Mouse (Mus musculus) kidney, embryonic 16.5 days (tissue): Measurements from ENCODE around the gene Fam177a. TPM values are rescaled to one million over a fixed set of nuclear protein-coding genes. Genes with fewer than 3 reads are reported as not detected.
"Not testable (repeated sequence)": the region's sequence is repeated elsewhere in the genome, so short reads cannot be mapped to it uniquely, and the experiment has no call there.

Experiments
- ATAC-seq: fragments of 200-750 bp; cut with Nextera tagmentation; 2 replicates; pipeline ENCODE4 v1.8.0; 2017; ENCODE audit warnings: moderate TSS enrichment; ENCODE audit not compliant: low FRiP score, low TSS enrichment
- H3K27ac ChIP-seq: fragments of 300-500 bp; sonication (generic); 2 replicates; pipeline ENCODE4 v1.5.1; 2014; ENCODE audit warnings: low read length
- H3K27me3 ChIP-seq: fragments of 300-500 bp; sonication (generic); 2 replicates; pipeline ENCODE4 v1.6.1; 2014; ENCODE audit warnings: low read length, control low read depth, mixed read lengths; ENCODE audit not compliant: insufficient read depth
- H3K36me3 ChIP-seq: fragments of 300-500 bp; sonication (generic); 2 replicates; pipeline ENCODE4 v1.6.1; 2014; ENCODE audit warnings: low read length, control low read depth, mixed read lengths; ENCODE audit not compliant: insufficient read depth
- H3K4me1 ChIP-seq: fragments of 300-500 bp; sonication (generic); 2 replicates; pipeline ENCODE4 v1.6.1; 2014; ENCODE audit warnings: low read length, control low read depth, mixed read lengths; ENCODE audit not compliant: insufficient read depth
- H3K4me2 ChIP-seq: fragments of 300-500 bp; sonication (generic); replicated peaks from 2 replicates; pipeline ENCODE4 v1.6.1; 2014; ENCODE audit warnings: low read depth, low read length
- H3K4me3 ChIP-seq: fragments of 300-500 bp; sonication (generic); 2 replicates; pipeline ENCODE4 v1.5.1; 2014; ENCODE audit warnings: mild to moderate bottlenecking, low read length
- H3K9ac ChIP-seq: fragments of 300-500 bp; sonication (generic); replicated peaks from 2 replicates; pipeline ENCODE4 v1.6.1; 2014; ENCODE audit warnings: low read length
- H3K9me3 ChIP-seq: fragments of 300-500 bp; sonication (generic); 2 replicates; pipeline ENCODE4 v1.6.1; 2016; ENCODE audit warnings: low read length, control low read depth
- WGBS: fragments of 180-500 bp; shearing (Covaris S2); extraction: QIAGEN DNeasy Blood & Tissue Kit; methylation state at CpG from one replicate; pipeline ENCODE4 v1.1.7; 2014; 5-methylcytosine and 5-hydroxymethylcytosine counted together
- polyA plus RNA-seq: library from polyadenylated mRNA; unstranded; fragments of >200 nt; fragmentation: Nextera tagmentation; extraction: Ambion mirVana; gene quantifications from 2 replicates; pipeline ENCODE4 v1.2.1, GENCODE M21; 2015

Gene Fam177a
- 11.7 and 13.5 TPM in 2 replicates for polyA plus RNA-seq

GRCm38 (mm10) chr12:55124242-55124641 is at the start of gene Fam177a:
Gene Fam177a (plus strand): TSS chr12:55124469.
- not testable (repeated sequence) for H3K27ac ChIP-seq, H3K36me3 ChIP-seq, H3K4me3 ChIP-seq, H3K27me3 ChIP-seq, H3K4me1 ChIP-seq, H3K9me3 ChIP-seq, H3K4me2 ChIP-seq, H3K9ac ChIP-seq
- WGBS, result no CpG with 5 or more reads among the region's 40 CpGs
- peak; percentile 97 for ATAC-seq

- Histone ChIP-seq H3K9me3 (no peaks in the 10 kb centered on the region), H3K4me1 (peaks cover 5% of the 10 kb centered on the region; the same call in 1 of the 2 replicates), H3K9ac (no peak overlapping the region), H3K36me3 (no peaks in the 10 kb centered on the region), H3K27ac (no peak overlapping the region), H3K4me3 (no peak overlapping the region), H3K27me3 (no peaks in the 10 kb centered on the region), H3K4me2 (no peak overlapping the region)
- ATAC-seq, result no peak
- 91% methylated on average over 2 of the region's 2 CpGs for WGBS
These were observed 49.0 kb upstream of the Fam177a start for GRCm38 (mm10) chr12:55075296-55075695.

DNA sequence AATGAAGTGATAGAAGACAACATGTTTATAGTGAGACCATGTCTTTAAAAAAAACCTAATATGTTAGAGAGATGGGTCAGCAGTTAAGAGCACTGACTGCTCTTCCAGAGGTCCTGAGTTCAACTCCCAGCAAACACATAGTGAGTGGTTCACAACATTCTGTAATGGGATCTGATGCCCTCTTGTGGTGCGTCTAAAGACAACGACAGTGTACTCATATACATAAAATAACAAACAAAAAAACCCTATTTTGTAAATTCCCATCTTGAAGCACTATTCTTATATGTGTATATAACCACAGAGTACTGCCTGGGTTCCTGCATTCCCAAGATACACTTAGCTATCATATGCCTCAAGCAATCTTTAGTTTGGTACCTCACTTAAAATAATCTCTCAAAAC is 45.6 kb upstream of the Fam177a start:
- not testable (repeated sequence) for H3K36me3 ChIP-seq, H3K4me1 ChIP-seq, H3K9ac ChIP-seq, H3K4me2 ChIP-seq, H3K27me3 ChIP-seq, H3K27ac ChIP-seq, ATAC-seq, H3K9me3 ChIP-seq, H3K4me3 ChIP-seq
- WGBS, result 54% methylated on average over 2 of the region's 2 CpGs

GRCm38 (mm10) chr12:55079726-55080600 is 44.3 kb upstream of the Fam177a start, which contains the start of the genes 2700097O09Rik and Srp54a:
Gene 2700097O09Rik (minus strand): TSS chr12:55080110.
Gene Srp54a (plus strand): TSS chr12:55080262.
- H3K4me1 ChIP-seq, H3K36me3 ChIP-seq, H3K9me3 ChIP-seq, H3K27me3 ChIP-seq: not testable (repeated sequence)
- Histone ChIP-seq H3K4me2 (peak within 1 kb of the TSS; percentile 57), H3K9ac (peak within 1 kb of the TSS; percentile 74), H3K27ac (peak within 1 kb of the TSS; percentile 91), H3K4me3 (peak within 1 kb of the TSS; percentile 66)
- ATAC-seq, result peak; percentile 98
- under 1% methylated on average over 57 of the region's 60 CpGs for WGBS

- Histone ChIP-seq H3K27ac (peak overlapping the region; percentile 91), H3K9ac (peak overlapping the region; percentile 74), H3K4me3 (peak overlapping the region; percentile 66), H3K4me2 (peak overlapping the region; percentile 42)
- peak; percentile 57; the same call in 1 of the 2 replicates for ATAC-seq
- WGBS, result under 1% methylated on average over 25 of the region's 25 CpGs
- not testable (repeated sequence) for H3K36me3 ChIP-seq, H3K9me3 ChIP-seq, H3K27me3 ChIP-seq, H3K4me1 ChIP-seq
These were observed 43.7 kb upstream of the Fam177a start for GRCm38 (mm10) chr12:55080601-55080942.

DNA sequence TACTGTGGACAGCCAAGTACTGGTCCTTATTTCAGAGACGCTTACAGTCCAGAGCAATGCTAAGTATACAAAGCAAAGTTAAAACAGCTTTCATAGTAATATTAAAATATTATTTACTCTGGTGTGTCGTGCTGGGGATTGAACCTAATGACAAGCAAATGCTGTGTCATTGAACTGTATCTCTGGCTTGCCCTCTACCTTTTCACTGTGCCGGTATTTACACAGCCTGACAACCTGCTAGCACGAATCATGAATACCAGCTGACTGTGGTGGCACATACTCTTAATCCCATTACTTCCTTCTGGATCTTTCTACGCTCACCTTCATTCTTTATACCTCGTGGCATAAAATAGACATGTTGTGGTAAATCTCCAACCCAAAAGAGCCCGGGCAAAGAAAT is 32.1 kb upstream of the Fam177a start:
- ATAC-seq, result not testable (repeated sequence)
- 95% methylated on average over 1 of the region's 7 CpGs for WGBS

DNA sequence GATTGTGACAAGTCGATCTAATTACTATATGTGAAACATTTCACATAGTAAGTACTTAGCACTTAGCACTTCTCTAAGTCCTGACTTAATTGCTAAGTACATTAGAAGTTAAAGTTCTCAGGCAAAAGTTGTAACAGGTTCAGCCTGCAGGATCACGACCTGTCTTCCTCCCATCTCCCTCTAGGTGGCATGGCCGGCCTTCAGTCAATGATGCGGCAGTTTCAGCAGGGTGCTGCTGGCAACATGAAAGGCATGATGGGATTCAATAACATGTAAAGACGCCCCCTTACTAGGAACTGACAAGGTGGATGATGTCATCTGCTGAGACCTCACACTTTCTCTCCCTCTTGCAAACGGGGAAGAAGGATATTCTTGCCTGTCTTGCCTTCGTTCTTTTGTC is 11.7 kb upstream of the Fam177a start:
- H3K4me1 ChIP-seq, H3K36me3 ChIP-seq, H3K9me3 ChIP-seq, H3K27me3 ChIP-seq, H3K27ac ChIP-seq, ATAC-seq, H3K4me3 ChIP-seq, H3K4me2 ChIP-seq, H3K9ac ChIP-seq: not testable (repeated sequence)
- WGBS, result no CpG with 5 or more reads among the region's 7 CpGs

More for the DNA sequence above, 32.1 kb upstream of the Fam177a start:
- H3K36me3 ChIP-seq, H3K4me3 ChIP-seq, H3K9me3 ChIP-seq, H3K27ac ChIP-seq, H3K9ac ChIP-seq, H3K4me1 ChIP-seq, H3K27me3 ChIP-seq, H3K4me2 ChIP-seq: not testable (repeated sequence)

GRCm38 (mm10) chr12:55124731-55125130 is 462 bp downstream of the Fam177a start:
- no CpG with 5 or more reads among the region's 18 CpGs for WGBS
- H3K9ac ChIP-seq, H3K27ac ChIP-seq: not testable (repeated sequence)

DNA sequence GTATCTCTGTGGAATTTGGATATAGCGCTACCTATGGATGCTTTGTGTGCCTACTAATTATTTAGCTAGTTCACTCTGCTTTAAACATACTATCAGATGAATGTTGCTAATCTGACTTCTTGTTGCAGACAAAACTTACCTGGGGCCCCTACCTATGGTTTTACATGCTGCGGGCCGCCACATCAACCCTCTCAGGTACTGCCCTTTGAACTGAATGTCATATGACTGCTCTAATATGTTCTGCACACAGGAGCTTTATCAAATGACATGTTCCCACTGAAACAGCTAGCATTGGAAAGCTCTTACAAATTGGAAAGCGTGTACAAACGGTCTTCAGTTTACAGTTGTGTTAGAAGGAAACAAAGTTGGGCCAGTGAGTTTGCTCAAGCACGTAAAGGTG is 11.3 kb downstream of the Fam177a start:
- H3K4me1 ChIP-seq, H3K27me3 ChIP-seq, H3K9me3 ChIP-seq, H3K4me3 ChIP-seq, ATAC-seq, H3K36me3 ChIP-seq, H3K4me2 ChIP-seq, H3K27ac ChIP-seq, H3K9ac ChIP-seq: not testable (repeated sequence)
- WGBS, result no CpG with 5 or more reads among the region's 6 CpGs

More at GRCm38 (mm10) chr12:55124731-55125130, 462 bp downstream of the Fam177a start:
- H3K4me3 ChIP-seq, H3K36me3 ChIP-seq, H3K4me1 ChIP-seq, H3K4me2 ChIP-seq, H3K9me3 ChIP-seq, H3K27me3 ChIP-seq: not testable (repeated sequence)
- ATAC-seq, result peak; percentile 60

- not testable (repeated sequence) for H3K36me3 ChIP-seq, H3K4me2 ChIP-seq, H3K4me3 ChIP-seq, H3K27ac ChIP-seq, H3K9me3 ChIP-seq, H3K9ac ChIP-seq, H3K27me3 ChIP-seq, ATAC-seq, H3K4me1 ChIP-seq
- WGBS, result no CpG with 5 or more reads among the region's 6 CpGs
These were observed 13.6 kb downstream of the Fam177a start for GRCm38 (mm10) chr12:55137859-55138258.
